Mouse (Mus musculus) testis, adult 2 months (tissue): Measurements from ENCODE around the gene Olfr287.

ENCODE experiments used
- CTCF ChIP-seq: fragments of 200-500 bp; IDR thresholded peaks from 2 replicates; pipeline ENCODE4 v1.5.1; 2012; ENCODE audit warnings: low read depth, mild to moderate bottlenecking, inconsistent platforms, low read length, moderate library complexity; ENCODE audit not compliant: control insufficient read depth, insufficient read depth, insufficient replicate concordance
- POLR2A ChIP-seq: fragments of 200-500 bp; IDR thresholded peaks from 2 replicates; pipeline ENCODE4 v1.6.1; 2012; ENCODE audit warnings: low read depth, mild to moderate bottlenecking, inconsistent platforms, low read length, moderate library complexity; ENCODE audit not compliant: control insufficient read depth

DNA sequence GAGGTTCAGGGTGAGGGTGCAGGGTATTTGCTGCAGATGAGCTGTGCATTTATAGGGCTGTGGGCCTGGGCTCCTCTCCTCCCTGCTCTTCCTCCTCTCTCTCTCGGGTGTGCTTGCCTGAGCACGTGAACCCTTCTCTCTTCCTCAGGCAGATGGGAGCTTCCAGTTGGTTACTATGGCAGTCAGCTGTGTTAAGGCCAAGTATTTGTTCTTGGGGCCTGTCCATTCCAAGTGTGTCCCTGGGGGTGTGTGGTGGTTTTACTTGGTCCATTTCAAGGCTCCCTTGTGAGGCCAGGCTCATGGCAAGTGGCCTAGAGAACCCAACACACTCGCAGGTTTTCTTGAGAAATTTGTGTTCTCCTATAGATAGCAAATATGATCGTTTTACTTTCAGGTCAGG, at the start of gene Olfr287, which contains the start of gene Gm44579:
- TF ChIP-seq CTCF (no peak), POLR2A (no peak)
